Mouse (Mus musculus): ENCODE data around the gene Nmur1.

DNA sequence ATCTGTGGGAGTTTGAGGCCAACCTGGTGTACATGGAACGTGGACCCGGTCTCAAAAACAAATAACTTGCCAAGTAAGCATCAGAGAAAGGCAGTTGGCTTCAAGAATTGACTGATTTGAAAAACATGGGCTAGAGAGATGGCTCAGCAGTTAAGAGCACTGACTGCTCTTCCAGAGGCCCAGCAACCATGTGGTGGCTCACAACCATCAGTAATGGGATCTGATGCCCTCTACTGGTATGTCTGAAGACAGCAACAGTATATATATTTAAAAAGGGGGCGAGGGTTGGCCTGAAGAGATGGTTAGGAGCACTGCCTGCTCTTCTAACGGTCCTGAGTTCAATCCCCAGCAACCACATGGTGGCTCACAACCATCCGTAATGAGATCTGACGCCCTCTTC, 62.4 kb downstream of the Nmur1 start:
- TF ChIP-seq FLI1 (IDR thresholded peaks at IDR 0.05; ENCODE audit: low read length) (no peak), GATA1 (IDR thresholded peaks at IDR 0.05; ENCODE audit: borderline replicate concordance, low read length) (no peak)

Measured in megakaryocyte, embryonic 14.5 days (primary cell).